Mouse (Mus musculus) spleen, postnatal 14 days (tissue): ENCODE results near the gene Brd9.
A peak's percentile ranks its signal among the peaks of the same experiment; 100 is the strongest.

Experiments used
- DNase-seq, 2 experiments: peaks; one replicate each; pipeline ENCODE4 v3.0.0; 2021 to 2022; ENCODE audit warnings: low spot score in 2 of 2

Gene Brd9

DNA sequence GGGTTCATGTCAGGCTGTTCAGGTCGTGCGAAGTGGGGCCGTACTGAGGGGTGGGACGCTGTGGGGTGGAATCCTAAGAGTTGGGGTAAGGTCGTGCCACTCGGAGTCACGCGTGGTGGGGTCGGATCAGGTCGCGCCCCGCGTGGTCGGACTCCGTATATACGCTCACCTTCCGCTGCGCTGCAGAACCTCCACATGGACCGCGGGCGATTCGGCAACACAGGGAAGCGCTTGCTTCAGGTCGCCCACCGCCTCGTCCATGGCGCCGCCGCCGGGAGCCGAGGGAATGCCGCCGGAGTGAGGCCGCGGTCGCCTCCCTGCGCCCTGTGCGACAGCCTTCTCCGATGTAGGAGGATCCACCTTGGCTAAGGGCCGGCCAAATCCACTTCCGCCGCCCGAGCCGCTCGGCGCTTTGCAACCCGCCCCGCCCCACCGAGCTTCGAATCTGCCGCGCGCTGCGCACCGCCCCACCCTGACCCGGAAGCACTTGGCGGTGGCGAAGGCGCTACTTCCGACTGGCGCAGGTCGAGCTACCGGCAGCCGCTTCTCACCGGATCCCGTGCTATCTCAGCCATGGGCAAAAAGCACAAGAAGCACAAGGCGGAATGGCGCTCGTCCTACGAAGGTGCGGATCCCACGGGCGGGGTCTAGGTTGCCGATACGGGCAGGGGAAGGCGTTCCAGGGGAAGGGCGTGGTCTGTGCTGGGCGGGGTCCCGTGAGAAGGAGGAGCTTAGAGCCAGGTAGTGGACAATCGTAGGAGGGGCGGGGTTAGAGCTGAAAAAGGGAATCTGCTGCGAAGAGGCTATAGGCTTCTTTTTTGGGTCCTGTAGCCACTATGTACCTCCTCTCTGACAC, at the start of gene Brd9, which contains the start of gene Trip13:
Gene Brd9, plus strand, starts transcription at position 491 of the 856 bp plus-strand sequence.
Gene Trip13, minus strand, starts transcription at position 464 of the 856 bp plus-strand sequence.
- DNase-seq, result peak; percentile 89 to 93

DNA sequence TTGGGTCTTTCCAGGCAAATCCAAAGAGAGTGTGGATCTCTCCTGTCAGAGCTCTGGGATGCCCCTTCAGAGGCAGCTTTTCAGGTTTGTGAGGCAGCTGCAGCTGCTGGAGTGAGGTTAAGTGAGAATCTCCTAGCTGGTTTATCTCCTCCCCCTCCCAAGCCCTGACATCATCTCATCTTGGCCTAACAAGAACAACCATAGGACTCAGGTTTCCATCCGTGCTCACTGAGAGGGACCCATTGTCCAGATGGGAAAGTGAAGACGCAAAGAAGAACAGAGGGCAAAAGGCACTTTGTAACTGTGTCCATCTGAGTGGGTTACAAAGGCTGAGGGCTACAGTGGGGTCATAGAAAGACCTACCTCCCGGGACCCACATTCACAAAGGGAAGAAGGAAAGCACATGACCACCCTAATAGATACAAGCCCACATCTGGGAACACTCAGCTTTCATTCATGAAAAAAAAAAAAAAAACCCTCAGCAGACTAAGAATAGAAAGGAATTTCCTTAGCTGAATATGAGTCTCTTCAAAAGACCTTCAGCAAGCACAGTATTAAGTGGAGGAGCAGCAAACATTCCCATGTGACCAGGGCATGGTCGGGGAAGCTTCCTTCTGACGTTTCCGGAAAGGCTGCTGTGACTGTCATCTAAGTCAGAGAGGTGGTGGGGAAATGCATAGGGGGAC, 45.0 kb upstream of the Brd9 start:
- DNase-seq, result no peak

DNA sequence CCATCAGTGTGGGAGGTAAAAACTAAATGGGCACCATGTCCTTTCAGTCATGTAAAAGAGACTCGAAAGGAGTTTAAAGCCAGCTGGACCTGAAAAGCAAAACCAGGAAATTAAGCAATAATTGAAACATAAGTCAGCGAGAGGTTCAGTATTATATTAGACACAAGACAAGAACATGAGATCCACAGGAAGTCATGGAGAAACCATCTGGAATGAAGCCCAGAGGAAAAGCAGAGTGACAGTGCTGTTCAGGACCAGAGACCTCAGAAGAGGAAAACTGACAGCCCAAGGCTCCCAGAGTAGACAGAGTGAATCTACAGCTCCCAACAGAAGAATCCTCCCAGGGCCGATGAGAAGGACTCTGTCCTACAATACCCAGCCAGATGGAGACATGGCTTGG, 40.0 kb upstream of the Brd9 start:
- DNase-seq, result no peak

DNA sequence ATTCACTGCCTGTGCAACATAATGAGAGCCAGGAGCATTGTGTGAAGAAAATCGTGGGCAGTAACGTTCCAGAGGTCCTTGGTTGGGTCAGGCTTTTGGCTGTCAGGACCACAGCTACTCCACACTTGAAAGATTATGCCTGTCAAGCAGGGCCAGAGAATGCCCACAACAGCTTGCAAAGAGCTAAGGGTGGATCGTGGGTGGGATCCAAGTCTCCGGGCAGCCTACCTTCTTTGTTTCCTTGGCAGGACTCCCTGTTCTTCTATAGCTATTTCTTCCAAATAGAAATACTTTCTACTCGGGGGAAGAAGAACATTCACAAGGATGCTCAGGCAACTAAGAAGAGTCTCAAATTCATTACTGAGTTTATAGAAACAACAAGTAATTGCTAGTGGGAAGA, 30.5 kb upstream of the Brd9 start:
- no peak for DNase-seq

DNA sequence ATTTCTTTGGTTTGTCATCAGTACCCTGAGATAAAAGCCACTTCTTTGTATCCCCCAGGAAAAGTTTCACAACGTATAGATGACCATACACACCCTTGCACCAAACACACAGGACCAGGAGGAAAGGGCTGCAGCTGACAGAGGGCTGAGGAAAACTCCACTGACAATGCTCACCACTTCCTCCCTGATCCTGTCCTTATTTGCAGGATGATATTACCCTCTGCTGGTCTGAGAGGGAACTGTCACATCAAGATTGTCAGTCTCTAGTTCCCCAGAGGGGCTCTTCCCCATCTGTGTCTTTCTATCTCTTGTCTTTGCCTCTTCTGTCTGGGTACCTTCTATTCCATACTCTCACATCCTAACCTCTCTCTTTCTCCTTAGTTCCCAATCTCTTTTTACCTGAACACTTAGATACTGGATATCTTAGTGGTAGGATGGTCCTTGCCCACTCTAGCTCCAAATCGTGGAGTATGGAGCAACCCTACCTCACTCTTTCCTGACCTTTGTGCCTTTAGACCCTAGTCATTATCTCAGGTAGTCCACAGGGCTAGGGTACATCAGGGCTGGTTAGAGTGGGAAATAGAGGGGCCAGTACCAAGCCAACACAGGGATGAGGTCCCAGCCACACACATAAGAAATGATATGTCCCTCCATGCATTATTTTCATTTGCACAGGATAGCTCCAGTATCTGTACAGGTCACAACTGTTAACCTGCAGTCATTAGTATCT, 29.8 kb upstream of the Brd9 start:
- no peak for DNase-seq

DNA sequence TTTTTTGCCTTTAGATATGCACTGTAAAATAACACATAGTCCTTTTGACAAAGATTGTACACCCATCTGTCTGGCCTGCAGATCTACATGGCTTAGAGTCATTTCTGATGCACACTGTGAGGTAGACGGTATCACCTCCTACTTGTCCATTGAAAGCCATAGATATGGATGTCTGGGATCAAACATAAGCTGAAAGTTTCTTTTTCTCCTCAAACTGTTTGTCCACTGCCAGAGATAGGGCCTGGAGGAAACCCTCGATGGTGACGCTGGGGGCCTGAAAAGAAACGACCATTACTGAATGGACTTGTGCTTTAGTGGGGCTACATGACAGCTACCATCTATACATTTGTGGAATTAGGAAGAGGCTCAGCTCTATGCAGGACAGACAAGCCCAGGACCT, 24.5 kb upstream of the Brd9 start:
- no peak for DNase-seq

DNA sequence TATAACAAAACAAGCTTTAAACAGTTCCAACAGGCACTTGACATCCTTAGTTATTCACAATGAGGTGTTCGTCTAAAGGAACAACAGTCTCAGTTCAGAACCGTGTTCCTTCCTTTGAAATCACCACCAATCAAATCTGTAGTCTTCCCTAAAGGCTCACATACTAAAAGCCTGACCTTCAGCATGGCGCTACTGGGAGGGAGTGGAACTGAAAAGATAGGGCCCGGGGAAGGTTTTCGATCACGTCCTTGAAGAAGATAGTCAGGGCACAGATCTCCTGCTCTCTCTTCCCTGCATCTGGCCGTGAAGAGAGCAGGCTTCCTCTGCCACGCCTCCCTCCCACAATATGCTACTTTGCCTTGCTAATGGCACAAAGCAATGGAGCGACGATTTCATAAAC, 5.4 kb upstream of the Brd9 start:
- DNase-seq, result no peak

DNA sequence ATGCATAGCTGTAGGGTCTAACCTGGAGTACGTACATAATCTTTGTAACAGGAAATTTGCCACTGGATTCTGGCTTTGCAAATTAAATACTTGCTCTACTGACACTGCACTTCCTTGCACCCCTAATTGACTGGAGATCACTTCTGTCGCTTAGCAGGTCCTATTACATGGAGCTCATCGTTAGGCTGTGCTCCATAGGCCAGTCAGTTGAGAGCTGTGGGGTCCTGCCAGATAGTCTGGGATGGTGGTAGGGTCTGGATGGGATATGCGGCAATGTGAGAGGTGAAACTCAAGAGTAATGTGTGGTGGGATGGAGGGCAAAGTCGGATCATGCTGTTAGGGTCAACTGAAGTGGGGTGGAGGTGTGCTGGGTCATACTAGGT, 682 bp upstream of the Brd9 start:
- no peak for DNase-seq

DNA sequence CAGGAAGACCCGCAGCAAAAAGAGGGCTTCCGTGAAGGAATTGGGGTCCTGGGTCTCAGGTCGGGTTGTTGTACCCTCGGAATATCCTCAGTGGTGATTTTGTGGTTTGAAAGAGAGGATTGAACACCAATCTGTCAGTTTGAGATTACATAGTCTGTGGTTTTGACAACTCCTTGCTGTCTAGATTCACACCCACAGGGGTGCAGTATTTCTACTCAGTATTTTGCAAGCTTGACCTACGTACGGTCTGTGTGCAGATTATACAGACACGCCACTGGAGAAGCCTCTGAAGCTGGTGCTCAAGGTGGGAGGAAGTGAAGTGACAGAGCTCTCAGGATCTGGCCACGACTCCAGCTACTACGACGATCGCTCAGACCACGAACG, 558 bp downstream of the Brd9 start:
- DNase-seq, result no peak

DNA sequence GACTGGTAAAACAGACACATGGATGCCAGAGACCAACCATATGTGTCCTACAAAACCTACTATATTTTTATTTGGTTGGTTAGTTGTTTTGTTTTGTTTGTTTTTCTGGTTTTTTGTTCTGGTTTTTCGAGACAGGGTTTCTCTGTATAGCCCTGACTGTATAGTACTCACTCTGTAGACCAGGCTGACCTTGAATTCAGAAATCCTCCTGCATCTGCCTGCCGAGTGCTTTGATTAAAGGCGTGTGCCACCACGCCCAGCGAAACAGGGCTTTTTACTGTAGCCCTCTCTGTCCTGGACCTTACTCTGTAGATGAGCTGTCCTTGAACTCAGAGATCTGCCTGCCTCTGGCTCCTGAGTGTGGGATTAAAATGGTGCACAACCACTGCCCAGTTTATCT, 1.5 kb downstream of the Brd9 start:
- DNase-seq, result no peak

DNA sequence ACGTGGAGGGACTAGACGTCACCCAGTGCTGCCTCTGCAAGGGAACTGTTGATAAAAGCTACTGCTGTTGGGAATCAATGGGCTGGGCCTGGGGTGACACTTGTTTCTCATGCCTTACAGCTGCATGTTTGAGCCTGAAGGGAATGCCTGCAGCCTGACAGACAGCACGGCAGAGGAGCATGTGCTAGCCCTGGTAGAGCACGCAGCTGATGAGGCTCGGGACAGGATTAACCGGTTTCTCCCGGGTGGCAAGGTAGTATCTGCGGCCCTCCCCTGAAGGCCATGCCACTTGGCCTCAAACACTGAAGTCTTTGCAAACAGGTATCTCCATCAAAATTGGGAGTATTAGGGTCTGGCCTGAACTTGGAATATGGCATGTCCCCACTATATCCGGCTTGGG, 7.0 kb downstream of the Brd9 start:
- no peak for DNase-seq

DNA sequence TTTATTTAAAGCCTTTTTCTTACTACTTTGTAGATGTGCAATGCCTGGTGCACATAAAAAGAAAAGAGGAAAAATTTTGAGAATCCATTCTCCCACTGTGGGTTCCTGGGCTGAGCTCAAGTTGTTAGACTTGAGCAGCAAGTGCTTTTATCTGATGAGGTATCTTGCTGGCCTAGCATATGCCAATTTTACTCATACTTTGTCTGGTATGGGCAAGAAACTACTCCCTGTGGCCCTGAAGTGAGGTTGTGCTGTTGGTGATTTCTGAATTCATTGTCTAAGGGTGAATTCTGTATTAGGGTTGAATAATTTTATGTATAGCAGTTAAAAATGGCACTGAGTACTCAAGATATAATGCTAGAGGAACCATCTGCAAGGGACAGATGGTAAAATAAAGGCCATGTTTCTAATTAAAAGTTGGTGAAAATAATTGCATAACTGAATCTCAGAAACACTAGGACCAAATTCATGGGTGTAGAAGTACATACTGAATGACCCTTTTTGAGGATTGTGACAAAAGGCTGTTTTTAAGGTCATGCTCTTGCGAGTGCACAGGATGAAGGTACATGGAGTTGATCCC, 16.0 kb downstream of the Brd9 start:
- no peak for DNase-seq

DNA sequence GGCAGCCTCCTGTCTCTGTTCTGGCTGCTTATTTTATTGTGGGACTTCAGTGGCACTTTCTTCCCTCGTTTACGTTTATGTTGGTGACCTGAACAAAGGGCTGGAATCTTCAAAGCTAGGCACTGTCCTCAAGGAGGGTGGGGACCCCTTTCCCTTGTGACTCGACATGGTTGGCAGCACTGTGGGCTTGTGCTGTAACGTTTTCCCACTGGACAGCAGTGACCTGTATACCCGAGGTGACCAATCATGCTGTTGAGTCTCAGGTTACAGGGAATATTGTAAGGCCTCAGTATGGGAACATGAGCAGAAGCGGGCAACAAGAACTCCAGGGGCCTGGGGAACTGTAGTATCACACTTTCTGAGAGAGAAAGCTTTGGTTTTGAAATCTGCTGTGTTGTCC, 17.1 kb downstream of the Brd9 start:
- DNase-seq, result no peak

DNA sequence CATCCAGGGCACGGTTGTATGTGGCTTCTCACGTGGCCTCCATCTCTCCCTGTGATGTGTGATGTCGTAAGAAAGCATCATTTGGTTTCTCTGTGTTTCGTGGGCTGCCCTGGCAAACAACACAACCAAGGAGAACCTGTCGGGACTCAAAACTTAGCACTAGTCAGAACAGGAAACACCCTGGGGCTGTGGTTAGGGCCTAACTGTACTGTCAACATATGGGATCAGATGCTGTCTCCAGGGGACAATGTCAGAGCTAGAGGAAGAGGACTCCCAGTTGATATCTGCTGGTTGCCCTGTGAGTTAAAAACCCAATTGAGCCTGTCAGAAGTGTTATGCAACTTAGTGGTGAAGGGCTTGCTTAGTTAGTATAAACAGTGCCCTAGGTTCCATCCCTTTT, 17.9 kb downstream of the Brd9 start:
- no peak for DNase-seq

DNA sequence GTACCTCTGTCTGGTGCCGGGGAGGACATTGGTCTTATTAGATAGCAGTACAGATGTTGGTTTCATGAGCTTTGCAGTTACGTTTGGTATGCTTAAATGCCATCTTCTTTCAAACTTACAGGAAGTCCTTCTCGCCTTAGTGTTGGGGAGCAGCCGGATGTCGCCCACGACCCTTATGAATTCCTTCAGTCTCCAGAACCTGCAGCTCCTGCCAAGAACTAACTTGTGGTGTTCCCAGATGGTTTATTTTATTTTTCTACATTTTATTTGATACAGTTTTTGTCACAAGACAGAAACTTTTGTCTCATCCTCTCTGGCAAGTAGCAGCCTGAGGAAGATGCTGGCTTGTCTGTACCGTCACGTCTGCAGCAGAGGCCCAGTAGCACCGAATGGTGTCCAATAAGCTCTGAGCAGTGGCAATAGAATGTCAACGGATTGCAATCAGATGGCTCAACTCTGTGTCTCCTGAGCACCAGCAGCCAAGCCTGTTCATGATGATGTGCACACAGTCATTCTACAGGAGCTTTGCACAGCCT, 22.6 kb downstream of the Brd9 start:
- no peak for DNase-seq

DNA sequence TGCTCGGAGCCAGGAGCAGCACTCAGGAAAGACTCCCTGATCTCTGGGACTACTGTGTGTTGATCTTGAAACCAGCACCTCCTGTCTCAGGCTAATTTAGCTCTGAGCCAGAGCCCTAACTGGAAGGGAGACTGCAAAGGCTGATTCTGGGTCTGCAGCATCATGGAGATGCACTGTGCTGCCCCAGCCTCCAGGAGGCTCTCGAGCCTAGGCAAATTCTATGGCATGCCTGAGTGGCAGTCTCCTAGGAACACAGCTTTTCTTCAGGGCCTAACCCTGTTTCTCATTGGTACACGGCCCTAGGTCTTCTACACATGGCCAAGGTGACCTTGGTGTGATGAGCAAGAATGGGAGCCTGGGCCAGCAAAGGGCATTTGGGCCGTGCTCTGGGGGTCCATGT, 23.6 kb downstream of the Brd9 start:
- DNase-seq, result no peak

DNA sequence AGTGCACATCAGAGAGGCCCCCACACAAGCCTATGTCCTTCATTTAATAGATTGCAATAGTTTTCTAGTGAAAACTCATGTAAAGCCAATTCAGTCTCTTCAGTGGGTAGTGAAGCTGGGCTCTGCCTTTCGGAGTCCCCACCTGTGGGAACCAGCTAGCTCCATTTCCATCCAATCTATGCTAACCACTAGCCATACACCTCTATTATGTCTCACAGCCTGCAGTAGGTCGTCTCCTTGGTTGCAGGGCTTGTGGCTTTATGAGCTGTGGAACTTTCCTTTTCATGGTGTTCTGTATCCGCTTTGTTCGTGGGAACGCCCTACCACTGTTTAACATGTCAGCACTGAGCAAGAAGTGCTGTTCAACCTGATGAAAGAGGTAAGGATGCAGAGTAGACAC, 25.9 kb downstream of the Brd9 start, which contains the start of gene Zdhhc11:
Gene Zdhhc11, plus strand, starts transcription at position 301 of the 400 bp plus-strand sequence.
- no peak for DNase-seq

DNA sequence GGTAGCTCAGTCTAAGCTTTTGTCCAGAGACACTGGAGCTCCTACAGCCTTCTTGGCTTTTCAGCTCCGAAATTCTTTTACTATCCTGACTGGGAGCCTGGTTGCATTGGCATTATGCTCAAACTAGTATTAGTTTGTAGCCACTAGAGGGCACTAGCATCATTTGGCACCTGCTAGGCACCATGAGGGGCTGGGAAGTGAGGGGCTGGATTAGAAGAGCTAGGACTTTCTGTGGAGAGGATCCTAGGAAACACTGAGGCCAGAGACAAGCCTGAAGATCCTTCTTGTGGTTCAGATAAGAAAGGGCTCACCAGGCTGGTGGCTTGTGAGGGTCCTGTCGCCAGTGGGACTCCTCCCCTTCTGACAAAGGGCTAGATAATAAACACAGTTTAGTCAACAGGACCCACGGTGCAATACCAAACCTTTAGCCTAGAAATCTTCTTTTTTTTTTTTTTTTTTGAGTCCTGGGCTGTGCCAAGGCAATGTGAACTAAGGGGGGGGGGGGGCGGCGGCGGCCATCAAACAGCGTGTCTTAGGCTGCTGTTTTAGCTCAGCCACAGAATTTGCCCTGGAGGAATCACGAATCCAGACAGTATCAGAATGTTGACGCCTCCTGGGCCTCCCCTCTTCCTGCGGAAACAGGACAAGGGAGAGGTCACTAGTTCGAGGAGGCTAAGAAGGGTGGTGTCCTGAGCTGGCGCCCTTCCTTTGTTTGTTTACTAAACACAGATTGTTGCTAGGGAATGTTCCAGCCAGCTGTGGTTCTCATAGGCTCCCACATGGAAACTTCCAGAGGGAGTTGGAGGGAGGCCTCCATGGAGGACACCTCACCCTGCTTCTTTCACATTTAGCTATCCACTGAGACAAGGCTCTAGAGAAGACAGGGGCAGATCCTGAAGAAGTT, 33.2 kb downstream of the Brd9 start:
- peak in 1 of 2 experiments; percentile 4 for DNase-seq

DNA sequence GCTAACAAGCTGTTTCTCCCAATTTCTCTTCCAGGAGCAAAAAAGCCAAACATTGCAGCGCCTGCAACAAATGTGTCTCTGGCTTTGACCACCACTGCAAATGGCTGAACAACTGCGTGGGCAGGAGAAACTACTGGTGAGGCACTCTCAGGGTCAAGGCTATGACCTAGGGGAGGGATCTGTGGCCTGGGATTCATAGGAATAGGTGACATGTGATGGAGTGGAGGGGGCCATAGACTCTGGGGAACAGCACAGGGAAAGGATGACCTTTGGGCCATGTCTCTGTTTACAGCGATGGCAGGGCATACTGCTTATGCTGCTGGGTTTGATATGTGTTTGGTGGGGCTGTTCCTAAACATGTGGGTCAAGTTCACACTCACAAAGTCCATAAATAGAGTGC, 36.9 kb downstream of the Brd9 start:
- DNase-seq, result no peak

DNA sequence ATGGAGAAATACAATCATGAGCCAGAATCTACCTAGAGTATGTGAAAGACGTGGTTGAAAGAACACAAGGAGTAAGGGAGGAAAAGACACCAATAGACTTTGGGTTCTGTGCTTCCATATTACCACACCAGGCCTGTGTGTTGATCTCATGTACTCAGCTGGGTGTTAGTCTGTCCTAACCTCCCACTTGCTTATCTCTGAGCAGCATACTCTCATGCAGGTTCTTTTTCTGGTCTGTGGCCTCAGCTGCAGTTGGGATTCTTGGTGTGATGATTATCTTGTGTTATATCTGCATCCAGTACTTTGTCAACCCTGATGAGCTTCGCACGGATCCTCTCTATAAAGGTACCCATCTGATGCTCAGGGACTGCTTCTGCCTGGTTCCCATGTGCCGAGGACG, 39.3 kb downstream of the Brd9 start:
- no peak for DNase-seq

DNA sequence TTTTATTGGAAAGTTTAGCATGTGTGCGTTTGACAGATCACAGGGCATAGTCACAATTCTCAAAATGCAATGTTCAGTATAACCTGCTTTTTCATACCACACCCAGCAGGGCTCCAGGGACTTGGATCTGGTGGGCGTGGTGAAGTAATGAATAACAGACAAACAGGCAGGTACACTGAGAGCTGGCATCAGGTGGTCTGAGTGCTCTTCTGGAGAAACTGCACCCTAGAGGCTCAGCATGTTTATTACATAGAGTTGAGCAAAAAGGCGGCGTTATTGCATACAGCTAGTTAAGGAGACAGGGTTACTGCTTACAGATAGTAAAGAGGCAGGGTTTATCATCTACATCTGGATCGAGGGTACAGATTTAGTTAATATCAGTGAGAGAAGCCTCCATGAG, 52.7 kb downstream of the Brd9 start:
- DNase-seq, result no peak
